Mouse (Mus musculus) lung, adult 2 months (tissue): ENCODE data around the gene Taar2.

Source experiments
- CTCF ChIP-seq: fragments of 200-500 bp; IDR thresholded peaks from 2 replicates; pipeline ENCODE4 v1.5.1; 2011; ENCODE audit warnings: mild to moderate bottlenecking, low read length, control low read depth; ENCODE audit not compliant: insufficient read depth
- POLR2A ChIP-seq: fragments of 200-500 bp; IDR thresholded peaks from 2 replicates; pipeline ENCODE4 v1.6.1; 2011; ENCODE audit warnings: low read depth, mild to moderate bottlenecking, control low read depth, low read length, borderline replicate concordance; ENCODE audit errors: extremely low read depth

DNA sequence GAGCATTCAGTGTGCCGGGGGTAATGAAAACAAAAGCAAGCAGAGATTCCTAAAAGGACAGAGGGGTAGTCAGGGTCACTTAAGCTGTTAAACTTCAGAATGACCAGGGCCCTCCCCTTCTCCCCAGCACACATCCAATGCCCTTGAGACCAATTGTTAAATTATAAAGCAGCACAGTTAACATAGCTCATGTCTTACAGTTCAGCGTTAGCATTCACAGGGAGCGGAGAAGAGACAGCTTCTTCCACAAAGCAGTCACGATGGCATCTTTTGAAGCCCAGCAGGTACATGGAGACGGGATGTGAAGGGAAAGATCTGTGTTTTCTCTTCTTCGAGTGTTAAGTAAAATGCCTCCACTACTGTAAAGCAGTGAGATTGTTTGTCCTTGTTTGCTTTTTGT is at the start of gene Taar2:
- TF ChIP-seq CTCF, result no peak
- no peak for TF ChIP-seq POLR2A
